Mouse (Mus musculus): ENCODE results near the gene Eipr1.

DNA sequence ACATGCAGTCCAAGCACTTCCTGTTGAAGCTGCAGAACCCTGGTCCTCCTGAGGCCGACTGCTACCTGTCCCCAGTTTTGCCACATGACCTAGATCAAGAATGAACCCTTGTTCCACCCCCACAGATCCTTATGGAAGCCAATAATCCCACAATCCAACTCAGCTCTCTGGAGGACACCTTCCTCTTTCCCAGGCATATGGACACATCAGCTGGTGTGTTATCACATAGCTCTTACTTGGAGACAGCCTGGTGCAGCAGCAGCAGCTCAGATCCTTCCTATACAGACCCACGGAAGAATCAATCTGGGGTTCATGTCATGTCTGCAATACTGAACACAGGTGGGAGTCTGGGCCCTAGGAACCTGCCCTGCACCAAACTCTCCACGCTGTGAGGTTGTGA lies 145.0 kb downstream of the Eipr1 start:
- TF ChIP-seq CTCF (IDR thresholded peaks at IDR 0.05; ENCODE audit: control insufficient read depth, insufficient read depth, insufficient replicate concordance, low read depth, low read length) = no peak
- no peak for TF ChIP-seq POLR2A (IDR thresholded peaks at IDR 0.05; ENCODE audit: control insufficient read depth, low read depth, low read length)

Measured in testis, adult 2 months (tissue).